Mouse (Mus musculus): ENCODE measurements around the gene Rasgrp1. TPM values are rescaled to one million over a fixed set of nuclear protein-coding genes. Genes with fewer than 3 reads are reported as not detected.

Rasgrp1 gene
- 5.9 and 13.7 TPM in 2 replicates for polyA plus RNA-seq (2012; ENCODE audit: low replicate concordance)

GRCm38 (mm10) chr2:117342547-117343239, at the start of gene Rasgrp1:
Rasgrp1 (minus strand) TSS chr2:117343001.

GRCm38 (mm10) chr2:117249255-117250000, 93.4 kb downstream of the Rasgrp1 start, which contains the start of gene Fam98b:
Fam98b (plus strand) TSS chr2:117249739.

Other genes with a start within 250 kb of the Rasgrp1 start
- gene Spred1, start 221.6 kb downstream of the Rasgrp1 start, polyA plus RNA-seq (2012; ENCODE audit: low replicate concordance): 3.6 and 4.6 TPM in 2 replicates
- gene Fam98b, start 93.3 kb downstream of the Rasgrp1 start, polyA plus RNA-seq (2012; ENCODE audit: low replicate concordance): 1.8 and 3.7 TPM in 2 replicates